Mouse (Mus musculus) stomach, postnatal 0 days (tissue): ENCODE measurements around the gene B9d1.

ENCODE experiments used
- CTCF ChIP-seq: IDR thresholded peaks from 2 replicates; pipeline ENCODE4 v1.5.1; 2016; ENCODE audit warnings: antibody characterized with exemption, low read depth, mild to moderate bottlenecking, moderate library complexity
- EP300 ChIP-seq: optimal IDR thresholded peaks from 2 replicates; pipeline ENCODE3; 2016; ENCODE audit warnings: antibody characterized with exemption

GRCm38 (mm10) chr11:61477566-61478508, 27.1 kb upstream of the B9d1 start:
- TF ChIP-seq EP300 (no peak), CTCF (no peak)
